Mouse (Mus musculus) spleen, adult 2 months (tissue): ENCODE data around the gene Nrtn.

Experiments
- CTCF ChIP-seq: fragments of 200-500 bp; IDR thresholded peaks from 2 replicates; pipeline ENCODE4 v1.5.1; 2011; ENCODE audit warnings: mild to moderate bottlenecking, inconsistent platforms; ENCODE audit not compliant: insufficient read depth, insufficient read length, insufficient replicate concordance; ENCODE audit errors: extremely low read depth
- POLR2A ChIP-seq: fragments of 200-500 bp; IDR thresholded peaks from 2 replicates; pipeline ENCODE4 v1.6.1; 2011; ENCODE audit warnings: low read depth, low read length, inconsistent platforms

- no peak for TF ChIP-seq POLR2A
- no peak for TF ChIP-seq CTCF
Measured at GRCm38 (mm10) chr17:56727029-56727649, 30.2 kb downstream of the Nrtn start.
